Mouse (Mus musculus): ENCODE data around the gene Ak6.

DNA sequence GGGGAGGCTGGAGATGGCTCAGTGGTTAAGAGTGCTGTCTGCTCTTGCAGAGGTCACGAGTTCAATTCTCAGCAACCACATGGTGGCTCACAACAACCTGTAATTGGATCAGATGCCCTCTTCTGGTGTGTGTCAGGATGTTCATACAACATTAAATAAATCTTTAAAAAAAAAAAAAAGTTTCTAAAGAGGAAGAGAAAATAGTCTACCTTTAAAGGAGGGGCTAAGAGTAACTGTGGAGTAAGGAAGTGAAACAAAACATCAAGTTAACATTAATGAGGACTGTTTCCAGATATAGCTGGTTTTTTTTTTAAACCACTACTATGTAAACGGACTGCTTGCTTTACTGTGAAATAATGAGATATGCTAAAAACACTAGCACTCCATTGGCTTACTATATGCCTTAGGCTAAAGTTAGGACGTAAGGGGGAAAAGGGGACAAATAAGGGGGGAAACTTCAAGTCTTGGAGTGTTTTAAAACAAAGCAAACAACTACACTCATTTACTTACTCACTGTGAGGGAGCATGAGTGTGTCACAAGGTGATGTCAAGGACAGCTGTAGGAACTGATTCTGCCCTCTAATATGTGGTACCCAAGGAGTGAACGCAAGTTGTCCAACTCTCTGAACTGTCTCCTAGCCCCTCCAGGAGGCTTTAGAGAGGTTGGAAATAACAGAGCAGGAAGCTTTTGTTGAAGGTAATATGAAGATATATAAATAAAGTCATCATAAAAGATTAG lies 8.1 kb upstream of the Ak6 start:
- no peak for TF ChIP-seq CTCF (IDR thresholded peaks at IDR 0.05; ENCODE audit: borderline replicate concordance, insufficient read depth, low read depth, low read length)
- TF ChIP-seq POLR2A (IDR thresholded peaks at IDR 0.05; ENCODE audit: borderline replicate concordance, insufficient read depth, low read length): no peak
